Mouse (Mus musculus): ENCODE data around the gene Endod1.

- TF ChIP-seq EP300 (IDR thresholded peaks at IDR 0.05) (no peak), CTCF (IDR thresholded peaks at IDR 0.05) (no peak)
These were observed 44.4 kb downstream of the Endod1 start for GRCm38 (mm10) chr9:14336901-14337300.

All from lung, postnatal 0 days (tissue).